Mouse (Mus musculus): Measurements from ENCODE around the gene Ube2d1.

Ube2d1 gene

GRCm38 (mm10) chr10:71285126-71285580 is at the start of gene Ube2d1:
Gene Ube2d1 (minus strand): TSS chr10:71285262.
- DNase-seq (ENCODE audit: low spot score): peak; percentile 85

GRCm38 (mm10) chr10:71332859-71333258 is 47.8 kb upstream of the Ube2d1 start:
- no peak for DNase-seq (ENCODE audit: low spot score)

- DNase-seq (ENCODE audit: low spot score): no peak
These were observed 47.3 kb upstream of the Ube2d1 start for GRCm38 (mm10) chr10:71332376-71332775.

- no peak for DNase-seq (ENCODE audit: low spot score)
These were observed 46.8 kb upstream of the Ube2d1 start for GRCm38 (mm10) chr10:71331908-71332307.

GRCm38 (mm10) chr10:71330070-71330469 is 45.0 kb upstream of the Ube2d1 start:
- no peak for DNase-seq (ENCODE audit: low spot score)

- DNase-seq (ENCODE audit: low spot score): no peak
These were observed 44.2 kb upstream of the Ube2d1 start for GRCm38 (mm10) chr10:71329295-71329694.

- DNase-seq (ENCODE audit: low spot score): no peak
These were observed 43.8 kb upstream of the Ube2d1 start for GRCm38 (mm10) chr10:71328870-71329269.

- DNase-seq (ENCODE audit: low spot score): no peak
These were observed 43.3 kb upstream of the Ube2d1 start for GRCm38 (mm10) chr10:71328382-71328781.

GRCm38 (mm10) chr10:71327386-71327785 is 42.3 kb upstream of the Ube2d1 start:
- DNase-seq (ENCODE audit: low spot score): no peak

- DNase-seq (ENCODE audit: low spot score): peak; percentile 88
These were observed 41.7 kb upstream of the Ube2d1 start for GRCm38 (mm10) chr10:71326789-71327188.

GRCm38 (mm10) chr10:71326123-71326522 is 41.1 kb upstream of the Ube2d1 start:
- DNase-seq (ENCODE audit: low spot score): no peak

GRCm38 (mm10) chr10:71323669-71324068 is 38.6 kb upstream of the Ube2d1 start:
- no peak for DNase-seq (ENCODE audit: low spot score)

- DNase-seq (ENCODE audit: low spot score): no peak
These were observed 31.4 kb upstream of the Ube2d1 start for GRCm38 (mm10) chr10:71316497-71316896.

GRCm38 (mm10) chr10:71316056-71316455 is 31.0 kb upstream of the Ube2d1 start:
- DNase-seq (ENCODE audit: low spot score): no peak

GRCm38 (mm10) chr10:71314596-71314995 is 29.5 kb upstream of the Ube2d1 start:
- no peak for DNase-seq (ENCODE audit: low spot score)

- no peak for DNase-seq (ENCODE audit: low spot score)
These were observed 25.2 kb upstream of the Ube2d1 start for GRCm38 (mm10) chr10:71310288-71310687.

- DNase-seq (ENCODE audit: low spot score): no peak
These were observed 23.1 kb upstream of the Ube2d1 start for GRCm38 (mm10) chr10:71308199-71308598.

- DNase-seq (ENCODE audit: low spot score): no peak
These were observed 21.7 kb upstream of the Ube2d1 start for GRCm38 (mm10) chr10:71306759-71307158.

GRCm38 (mm10) chr10:71306190-71306589 is 21.1 kb upstream of the Ube2d1 start:
- peak; percentile 79 for DNase-seq (ENCODE audit: low spot score)

- peak; percentile 64 for DNase-seq (ENCODE audit: low spot score)
These were observed 17.4 kb upstream of the Ube2d1 start for GRCm38 (mm10) chr10:71302490-71302889.

- no peak for DNase-seq (ENCODE audit: low spot score)
These were observed 15.1 kb upstream of the Ube2d1 start for GRCm38 (mm10) chr10:71300161-71300560.

GRCm38 (mm10) chr10:71293245-71293644 is 8.2 kb upstream of the Ube2d1 start:
- DNase-seq (ENCODE audit: low spot score): no peak

GRCm38 (mm10) chr10:71292254-71292653 is 7.2 kb upstream of the Ube2d1 start:
- peak; percentile 48 for DNase-seq (ENCODE audit: low spot score)

- no peak for DNase-seq (ENCODE audit: low spot score)
These were observed 6.7 kb upstream of the Ube2d1 start for GRCm38 (mm10) chr10:71291801-71292200.

GRCm38 (mm10) chr10:71291179-71291661 is 6.2 kb upstream of the Ube2d1 start:
- DNase-seq (ENCODE audit: low spot score): no peak
